Mouse (Mus musculus): ENCODE data around the gene Zscan5b. TPM values are rescaled to one million over a fixed set of nuclear protein-coding genes. Genes with fewer than 3 reads are reported as not detected.
"Not testable (repeated sequence)": the region's sequence is repeated elsewhere in the genome, so short reads cannot be mapped to it uniquely, and the experiment has no call there.

Zscan5b gene
- polyA plus RNA-seq (2014; fragmentation: Nextera tagmentation; extraction: Ambion mirVana) = not detected in 2 replicates

- WGBS = 94% methylated on average over 12 of the region's 12 CpGs
- DNase-seq (ENCODE audit: low spot score, missing footprints) (no peak), ATAC-seq (ENCODE audit: low FRiP score) (no peak)
- H3K27me3 ChIP-seq (ENCODE audit: control insufficient read depth, insufficient read depth, low read length) = no peaks in the 10 kb centered on the region
- no peak within 1 kb of the TSS for H3K27ac ChIP-seq (ENCODE audit: low read depth, low read length)
- no peaks in the 10 kb centered on the region for H3K36me3 ChIP-seq (ENCODE audit: control insufficient read depth, insufficient read depth, low read length)
- no peaks in the 10 kb centered on the region for H3K4me1 ChIP-seq (ENCODE audit: control insufficient read depth, insufficient read depth, low read length)
- H3K4me2 ChIP-seq = no peak within 1 kb of the TSS
- H3K9me3 ChIP-seq (ENCODE audit: control insufficient read depth, low read length) = peaks cover 2% of the 10 kb centered on the region; the same call in 1 of the 2 replicates
- no peak within 1 kb of the TSS for H3K9ac ChIP-seq (ENCODE audit: low read length)
- no peak within 1 kb of the TSS for H3K4me3 ChIP-seq (ENCODE audit: low read depth, low read length)
These were observed at the start of gene Zscan5b for GRCm38 (mm10) chr7:6221978-6222377. Gene Zscan5b, plus strand, starts transcription at chr7:6222278.

- Histone ChIP-seq H3K4me1 (ENCODE audit: control insufficient read depth, insufficient read depth, low read length) (peaks cover 4% of the 10 kb centered on the region; the same call in 1 of the 2 replicates), H3K9me3 (ENCODE audit: control insufficient read depth, low read length) (no peaks in the 10 kb centered on the region), H3K36me3 (ENCODE audit: control insufficient read depth, insufficient read depth, low read length) (0 out of 2 replicates have a peak, but pooled peaks cover 2% of the 10 kb centered on the region), H3K27me3 (ENCODE audit: control insufficient read depth, insufficient read depth, low read length) (no peaks in the 10 kb centered on the region), H3K4me2 (peak overlapping the region; percentile 50), H3K4me3 (ENCODE audit: low read depth, low read length) (peak overlapping the region; percentile 62), H3K9ac (ENCODE audit: low read length) (peak overlapping the region; percentile 68), H3K27ac (ENCODE audit: low read depth, low read length) (no peak overlapping the region)
- DNase-seq (ENCODE audit: low spot score, missing footprints) (no peak), ATAC-seq (ENCODE audit: low FRiP score) (peak; percentile 35)
- under 1% methylated on average over 25 of the region's 28 CpGs for WGBS
These were observed 49.3 kb upstream of the Zscan5b start for GRCm38 (mm10) chr7:6172674-6173244.

- DNase-seq (ENCODE audit: low spot score, missing footprints) (no peak), ATAC-seq (ENCODE audit: low FRiP score) (no peak)
- no peaks in the 10 kb centered on the region for H3K9me3 ChIP-seq (ENCODE audit: control insufficient read depth, low read length)
- 0 out of 2 replicates have a peak, but pooled peaks cover 2% of the 10 kb centered on the region for H3K36me3 ChIP-seq (ENCODE audit: control insufficient read depth, insufficient read depth, low read length)
- H3K4me2 ChIP-seq = no peak overlapping the region
- H3K27ac ChIP-seq (ENCODE audit: low read depth, low read length) = no peak overlapping the region
- 87% methylated on average over 8 of the region's 8 CpGs for WGBS
- H3K9ac ChIP-seq (ENCODE audit: low read length) = no peak overlapping the region
- H3K4me3 ChIP-seq (ENCODE audit: low read depth, low read length) = no peak overlapping the region
- H3K4me1 ChIP-seq (ENCODE audit: control insufficient read depth, insufficient read depth, low read length) = peaks cover 4% of the 10 kb centered on the region; the same call in 1 of the 2 replicates
- H3K27me3 ChIP-seq (ENCODE audit: control insufficient read depth, insufficient read depth, low read length) = no peaks in the 10 kb centered on the region
These were observed 48.2 kb upstream of the Zscan5b start for GRCm38 (mm10) chr7:6173872-6174271.

- not testable (repeated sequence) for H3K4me2 ChIP-seq; ATAC-seq (ENCODE audit: low FRiP score); H3K4me3 ChIP-seq (ENCODE audit: low read depth, low read length); H3K36me3 ChIP-seq (ENCODE audit: control insufficient read depth, insufficient read depth, low read length); H3K4me1 ChIP-seq (ENCODE audit: control insufficient read depth, insufficient read depth, low read length); H3K27ac ChIP-seq (ENCODE audit: low read depth, low read length); H3K9me3 ChIP-seq (ENCODE audit: control insufficient read depth, low read length); H3K9ac ChIP-seq (ENCODE audit: low read length); H3K27me3 ChIP-seq (ENCODE audit: control insufficient read depth, insufficient read depth, low read length)
- peak; percentile 75 for DNase-seq (ENCODE audit: low spot score, missing footprints)
- WGBS = 87% methylated on average over 9 of the region's 9 CpGs
These were observed 47.6 kb upstream of the Zscan5b start for GRCm38 (mm10) chr7:6174365-6174987.

- ATAC-seq (ENCODE audit: low FRiP score) = no peak
- Histone ChIP-seq H3K36me3 (ENCODE audit: control insufficient read depth, insufficient read depth, low read length) (peaks cover 6% of the 10 kb centered on the region), H3K4me3 (ENCODE audit: low read depth, low read length) (no peak overlapping the region)
These were observed 43.1 kb upstream of the Zscan5b start for GRCm38 (mm10) chr7:6179013-6179412.

GRCm38 (mm10) chr7:6182882-6183281 is 39.2 kb upstream of the Zscan5b start:
- no peaks in the 10 kb centered on the region for H3K4me1 ChIP-seq (ENCODE audit: control insufficient read depth, insufficient read depth, low read length)
- peaks cover 17% of the 10 kb centered on the region for H3K36me3 ChIP-seq (ENCODE audit: control insufficient read depth, insufficient read depth, low read length)
- ATAC-seq (ENCODE audit: low FRiP score) (no peak), DNase-seq (ENCODE audit: low spot score, missing footprints) (peak; percentile 12)
- no peaks in the 10 kb centered on the region for H3K9me3 ChIP-seq (ENCODE audit: control insufficient read depth, low read length)
- H3K4me2 ChIP-seq = no peak overlapping the region
- no peak overlapping the region for H3K27ac ChIP-seq (ENCODE audit: low read depth, low read length)
- no peaks in the 10 kb centered on the region for H3K27me3 ChIP-seq (ENCODE audit: control insufficient read depth, insufficient read depth, low read length)
- H3K9ac ChIP-seq (ENCODE audit: low read length) = no peak overlapping the region
- H3K4me3 ChIP-seq (ENCODE audit: low read depth, low read length) = no peak overlapping the region

More at GRCm38 (mm10) chr7:6179013-6179412, 43.1 kb upstream of the Zscan5b start:
- H3K4me1 ChIP-seq (ENCODE audit: control insufficient read depth, insufficient read depth, low read length) = no peaks in the 10 kb centered on the region
- H3K9ac ChIP-seq (ENCODE audit: low read length) = no peak overlapping the region
- H3K27ac ChIP-seq (ENCODE audit: low read depth, low read length) = no peak overlapping the region
- no peak overlapping the region for H3K4me2 ChIP-seq
- no peaks in the 10 kb centered on the region for H3K27me3 ChIP-seq (ENCODE audit: control insufficient read depth, insufficient read depth, low read length)
- DNase-seq (ENCODE audit: low spot score, missing footprints) = peak; percentile 72
- no peaks in the 10 kb centered on the region for H3K9me3 ChIP-seq (ENCODE audit: control insufficient read depth, low read length)

- Histone ChIP-seq H3K27me3 (ENCODE audit: control insufficient read depth, insufficient read depth, low read length) (no peaks in the 10 kb centered on the region), H3K9ac (ENCODE audit: low read length) (no peak overlapping the region), H3K4me3 (ENCODE audit: low read depth, low read length) (no peak overlapping the region), H3K4me2 (no peak overlapping the region), H3K27ac (ENCODE audit: low read depth, low read length) (no peak overlapping the region), H3K4me1 (ENCODE audit: control insufficient read depth, insufficient read depth, low read length) (no peaks in the 10 kb centered on the region), H3K9me3 (ENCODE audit: control insufficient read depth, low read length) (no peaks in the 10 kb centered on the region), H3K36me3 (ENCODE audit: control insufficient read depth, insufficient read depth, low read length) (peaks cover 19% of the 10 kb centered on the region)
- WGBS = 91% methylated on average over 19 of the region's 19 CpGs
- DNase-seq (ENCODE audit: low spot score, missing footprints) = no peak
- ATAC-seq (ENCODE audit: low FRiP score) = no peak
These were observed 38.3 kb upstream of the Zscan5b start for GRCm38 (mm10) chr7:6183802-6184201.

GRCm38 (mm10) chr7:6184521-6184920 is 37.6 kb upstream of the Zscan5b start:
- 89% methylated on average over 8 of the region's 8 CpGs for WGBS
- no peak overlapping the region for H3K4me3 ChIP-seq (ENCODE audit: low read depth, low read length)
- no peak overlapping the region for H3K27ac ChIP-seq (ENCODE audit: low read depth, low read length)
- DNase-seq (ENCODE audit: low spot score, missing footprints) = no peak
- ATAC-seq (ENCODE audit: low FRiP score) = no peak
- no peak overlapping the region for H3K4me2 ChIP-seq
- H3K9ac ChIP-seq (ENCODE audit: low read length) = no peak overlapping the region
- no peaks in the 10 kb centered on the region for H3K9me3 ChIP-seq (ENCODE audit: control insufficient read depth, low read length)
- H3K27me3 ChIP-seq (ENCODE audit: control insufficient read depth, insufficient read depth, low read length) = no peaks in the 10 kb centered on the region
- peaks cover 19% of the 10 kb centered on the region for H3K36me3 ChIP-seq (ENCODE audit: control insufficient read depth, insufficient read depth, low read length)
- no peaks in the 10 kb centered on the region for H3K4me1 ChIP-seq (ENCODE audit: control insufficient read depth, insufficient read depth, low read length)

GRCm38 (mm10) chr7:6185391-6185790 is 36.7 kb upstream of the Zscan5b start:
- whole genome bisulfite sequencing = 88% methylated on average over 1 of the region's 1 CpGs
- ATAC-seq (ENCODE audit: low FRiP score) (no peak), DNase-seq (ENCODE audit: low spot score, missing footprints) (no peak)
- no peaks in the 10 kb centered on the region for H3K27me3 ChIP-seq (ENCODE audit: control insufficient read depth, insufficient read depth, low read length)
- no peak overlapping the region for H3K4me3 ChIP-seq (ENCODE audit: low read depth, low read length)
- no peak overlapping the region for H3K4me2 ChIP-seq
- no peak overlapping the region for H3K9ac ChIP-seq (ENCODE audit: low read length)
- H3K4me1 ChIP-seq (ENCODE audit: control insufficient read depth, insufficient read depth, low read length) = no peaks in the 10 kb centered on the region
- no peak overlapping the region for H3K27ac ChIP-seq (ENCODE audit: low read depth, low read length)
- H3K9me3 ChIP-seq (ENCODE audit: control insufficient read depth, low read length) = no peaks in the 10 kb centered on the region
- peaks cover 19% of the 10 kb centered on the region for H3K36me3 ChIP-seq (ENCODE audit: control insufficient read depth, insufficient read depth, low read length)
